Mouse (Mus musculus) embryonic fibroblast, embryonic 13.5 days (primary cell): ENCODE results near the gene Trpv3. TPM values are rescaled to one million over a fixed set of nuclear protein-coding genes. Genes with fewer than 3 reads are reported as not detected.
"Not testable (repeated sequence)": the region's sequence is repeated elsewhere in the genome, so short reads cannot be mapped to it uniquely, and the experiment has no call there.

Experiments
- H3K27ac ChIP-seq: 2 replicates; pipeline ENCODE4 v1.5.1; 2012; ENCODE audit warnings: low read length, control low read depth, inconsistent platforms; ENCODE audit not compliant: insufficient read depth
- H3K4me1 ChIP-seq: 2 replicates; pipeline ENCODE4 v1.6.1; 2011; ENCODE audit warnings: low read length; ENCODE audit not compliant: control insufficient read depth, insufficient read depth
- H3K4me3 ChIP-seq: 2 replicates; pipeline ENCODE4 v1.5.1; 2011; ENCODE audit warnings: mild to moderate bottlenecking, control low read depth, low read length; ENCODE audit not compliant: insufficient read depth
- CTCF ChIP-seq: IDR thresholded peaks from 2 replicates; pipeline ENCODE4 v1.5.1; 2011; ENCODE audit warnings: mild to moderate bottlenecking, control low read depth, low read length, moderate library complexity, borderline replicate concordance; ENCODE audit not compliant: insufficient read depth
- POLR2A ChIP-seq: IDR thresholded peaks from 2 replicates; pipeline ENCODE4 v1.6.1; 2011; ENCODE audit warnings: low read depth, mild to moderate bottlenecking, control low read depth, low read length, moderate library complexity
- polyA plus RNA-seq: library from polyadenylated mRNA; stranded (reverse); fragments of >200 nt; gene quantifications from 2 replicates; pipeline ENCODE4 v1.2.4, GENCODE M21; 2011; ENCODE audit warnings: low read depth; ENCODE audit not compliant: missing spikeins, insufficient read length

Trpv3 gene
- polyA plus RNA-seq, 1 experiment, result not detected

- peak; percentile 86 for TF ChIP-seq CTCF
- no peak for TF ChIP-seq POLR2A
- no peak overlapping the region for H3K27ac ChIP-seq
- H3K4me3 ChIP-seq, result peak overlapping the region; percentile 9
- no peaks in the 10 kb centered on the region; the same call in 1 of the 2 replicates for H3K4me1 ChIP-seq
Measured at GRCm38 (mm10) chr11:73281528-73282027, 14.4 kb downstream of the Trpv3 start.

- TF ChIP-seq CTCF (no peak), POLR2A (no peak)
- no peak overlapping the region for H3K27ac ChIP-seq
Measured at GRCm38 (mm10) chr11:73283369-73283768, 16.2 kb downstream of the Trpv3 start.

GRCm38 (mm10) chr11:73283926-73284325 is 16.7 kb downstream of the Trpv3 start:
- Histone ChIP-seq H3K4me1 (no peaks in the 10 kb centered on the region; the same call in 1 of the 2 replicates), H3K4me3 (no peak overlapping the region), H3K27ac (no peak overlapping the region)
- TF ChIP-seq POLR2A, result no peak
- no peak for TF ChIP-seq CTCF

More at GRCm38 (mm10) chr11:73283369-73283768, 16.2 kb downstream of the Trpv3 start:
- Histone ChIP-seq H3K4me1 (no peaks in the 10 kb centered on the region; the same call in 1 of the 2 replicates), H3K4me3 (no peak overlapping the region)

- Histone ChIP-seq H3K4me1 (no peaks in the 10 kb centered on the region; the same call in 1 of the 2 replicates), H3K4me3 (no peak overlapping the region), H3K27ac (no peak overlapping the region)
- no peak for TF ChIP-seq CTCF
- TF ChIP-seq POLR2A, result no peak
Measured at GRCm38 (mm10) chr11:73284351-73284750, 17.2 kb downstream of the Trpv3 start.

GRCm38 (mm10) chr11:73289621-73290020 is 22.4 kb downstream of the Trpv3 start:
- no peaks in the 10 kb centered on the region for H3K4me1 ChIP-seq
- no peak overlapping the region for H3K27ac ChIP-seq
- TF ChIP-seq CTCF, result no peak
- TF ChIP-seq POLR2A, result no peak
- no peak overlapping the region for H3K4me3 ChIP-seq

- H3K27ac ChIP-seq, result no peak overlapping the region
- H3K4me1 ChIP-seq, result no peaks in the 10 kb centered on the region
- TF ChIP-seq POLR2A (no peak), CTCF (no peak)
- H3K4me3 ChIP-seq, result no peak overlapping the region
Measured at GRCm38 (mm10) chr11:73303123-73303522, 35.9 kb downstream of the Trpv3 start.

- no peaks in the 10 kb centered on the region for H3K4me1 ChIP-seq
- TF ChIP-seq CTCF, result no peak
- TF ChIP-seq POLR2A, result no peak
- H3K4me3 ChIP-seq, result no peak overlapping the region
- H3K27ac ChIP-seq, result no peak overlapping the region
Measured at GRCm38 (mm10) chr11:73315961-73316360, 48.8 kb downstream of the Trpv3 start.

GRCm38 (mm10) chr11:73318581-73318980 is 51.4 kb downstream of the Trpv3 start:
- not testable (repeated sequence) for H3K4me1 ChIP-seq

GRCm38 (mm10) chr11:73321064-73321463 is 53.9 kb downstream of the Trpv3 start:
- H3K4me3 ChIP-seq, H3K27ac ChIP-seq, H3K4me1 ChIP-seq: not testable (repeated sequence)

More at GRCm38 (mm10) chr11:73318581-73318980, 51.4 kb downstream of the Trpv3 start:
- not testable (repeated sequence) for H3K27ac ChIP-seq, H3K4me3 ChIP-seq

GRCm38 (mm10) chr11:73323906-73324830 is 57.0 kb downstream of the Trpv3 start:
- Histone ChIP-seq H3K27ac (no peak overlapping the region), H3K4me3 (no peak overlapping the region), H3K4me1 (0 out of 2 replicates have a peak, but pooled peaks cover 3% of the 10 kb centered on the region)
- TF ChIP-seq POLR2A (no peak), CTCF (no peak)
